Mouse (Mus musculus) intestine, embryonic 16.5 days (tissue): ENCODE measurements at regions not wholly inside any gene's neighbourhood (a gene's known extent, or its start where the extent isn't known, plus 50 kb on each side); places are given as distances from the start of the nearest gene placed in this dataset.

Source experiments
- ATAC-seq: fragments of 200-750 bp; cut with Nextera tagmentation; 2 replicates; pipeline ENCODE4 v1.8.0; 2017; ENCODE audit warnings: moderate TSS enrichment, moderate library complexity
- H3K27ac ChIP-seq: fragments of 300-500 bp; sonication (generic); 2 replicates; pipeline ENCODE4 v1.5.1; 2014; ENCODE audit warnings: mild to moderate bottlenecking, low read length
- H3K27me3 ChIP-seq: fragments of 300-500 bp; sonication (generic); replicated peaks from 2 replicates; pipeline ENCODE4 v1.6.1; 2014; ENCODE audit warnings: low read length, control low read depth, mixed read lengths; ENCODE audit not compliant: control insufficient read depth, insufficient read depth
- H3K36me3 ChIP-seq: fragments of 300-500 bp; sonication (generic); 2 replicates; pipeline ENCODE4 v1.6.1; 2014; ENCODE audit warnings: low read length, control low read depth; ENCODE audit not compliant: control insufficient read depth, insufficient read depth
- H3K4me1 ChIP-seq: fragments of 300-500 bp; sonication (generic); 2 replicates; pipeline ENCODE4 v1.6.1; 2014; ENCODE audit warnings: low read length, control low read depth, mixed read lengths; ENCODE audit not compliant: control insufficient read depth, insufficient read depth
- H3K4me2 ChIP-seq: fragments of 300-500 bp; sonication (generic); 2 replicates; pipeline ENCODE4 v1.6.1; 2014; ENCODE audit warnings: low read depth, low read length, control low read depth
- H3K4me3 ChIP-seq: fragments of 300-500 bp; sonication (generic); 2 replicates; pipeline ENCODE4 v1.5.1; 2014; ENCODE audit warnings: mild to moderate bottlenecking, low read length
- H3K9ac ChIP-seq: fragments of 300-500 bp; sonication (generic); 2 replicates; pipeline ENCODE4 v1.6.1; 2014; ENCODE audit warnings: low read depth, low read length
- H3K9me3 ChIP-seq: fragments of 300-500 bp; sonication (generic); 2 replicates; pipeline ENCODE4 v1.6.1; 2016; ENCODE audit warnings: low read length, control low read depth; ENCODE audit not compliant: control insufficient read depth
- WGBS: fragments of 180-500 bp; shearing (Covaris S2); extraction: QIAGEN DNeasy Blood & Tissue Kit; methylation state at CpG from one replicate; pipeline ENCODE4 v1.1.7; 2014; 5-methylcytosine and 5-hydroxymethylcytosine counted together

DNA sequence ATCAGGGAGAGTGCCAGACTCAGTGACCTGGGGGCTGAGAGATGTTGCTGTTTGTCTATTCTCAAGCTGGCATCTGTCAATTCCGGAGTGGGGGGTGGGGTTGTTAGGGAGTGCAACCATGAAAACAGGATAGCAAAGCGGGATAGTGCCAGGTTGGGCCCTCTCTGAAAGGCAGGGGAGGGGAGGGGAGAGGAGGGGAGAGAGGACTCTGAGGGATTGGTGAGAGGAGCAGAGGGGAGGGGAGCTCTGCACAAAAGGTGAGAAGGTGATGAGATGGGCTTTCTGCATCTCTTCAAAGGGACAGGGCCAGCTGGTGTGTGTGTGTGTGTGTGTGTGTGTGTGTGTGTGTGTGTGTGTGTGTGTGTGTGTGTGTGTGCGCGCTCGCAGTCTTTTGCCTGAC is 61.6 kb upstream of the Pclo start:
- Histone ChIP-seq H3K27me3 (no peaks in the 10 kb centered on the region), H3K4me3 (no peak overlapping the region), H3K36me3 (no peaks in the 10 kb centered on the region), H3K9me3 (no peaks in the 10 kb centered on the region), H3K4me2 (no peak overlapping the region), H3K9ac (no peak overlapping the region), H3K27ac (no peak overlapping the region), H3K4me1 (no peaks in the 10 kb centered on the region)
- 50% methylated on average over 5 of the region's 5 CpGs for WGBS
- no peak for ATAC-seq
